Mouse (Mus musculus): ENCODE results near the gene Ttc7. TPM values are rescaled to one million over a fixed set of nuclear protein-coding genes. Genes with fewer than 3 reads are reported as not detected.

Ttc7 gene
- total RNA-seq, 2 experiments from 2014 or later: 10.4 to 13.0 TPM

DNA sequence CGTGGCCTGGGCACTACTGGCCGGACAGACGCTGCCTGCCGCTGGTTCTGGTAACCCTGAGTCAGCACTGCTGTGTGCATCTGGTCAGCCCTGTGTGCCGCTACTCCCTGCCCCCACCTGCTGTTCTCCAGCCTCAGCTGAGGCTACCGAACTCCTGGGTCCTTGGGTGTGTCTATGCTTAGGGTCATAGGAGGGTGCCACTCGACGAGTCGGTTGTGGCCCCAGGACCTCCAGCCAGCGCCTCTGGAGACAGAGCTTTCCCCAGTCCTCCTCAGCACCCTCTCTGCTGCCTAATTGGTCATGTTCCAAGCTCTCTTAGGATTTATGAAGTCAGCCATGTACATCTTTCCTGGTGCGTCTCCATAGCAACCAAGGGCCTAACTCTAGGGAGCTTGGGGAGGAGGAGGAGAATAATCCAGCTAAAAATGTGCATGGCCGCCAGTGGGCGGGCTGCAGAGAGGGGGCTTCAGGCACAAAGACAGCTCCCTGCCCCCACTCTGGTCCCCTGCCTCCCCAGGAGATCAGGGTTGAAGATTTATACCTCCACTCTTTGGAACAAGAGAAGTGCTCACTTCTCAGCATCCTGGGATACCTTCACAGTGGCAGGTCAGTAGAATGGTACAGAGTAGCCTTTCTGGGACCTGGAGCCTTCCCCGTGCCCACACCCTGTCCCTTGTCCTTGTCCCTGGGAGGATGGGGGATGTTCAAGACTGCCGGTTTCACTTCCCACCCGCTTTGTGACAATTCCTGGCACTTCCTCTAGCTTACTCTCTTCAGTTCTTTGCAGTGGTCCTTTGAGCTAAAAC is 95.9 kb downstream of the Ttc7 start:
- intact Hi-C loops (cut with DNase I): loop anchor here (5.0 kb wide), 1 partner anchor 41 kb away; no protein-coding TSS in a partner anchor
- peak; percentile 37 for DNase-seq (ENCODE audit: low spot score)

DNA sequence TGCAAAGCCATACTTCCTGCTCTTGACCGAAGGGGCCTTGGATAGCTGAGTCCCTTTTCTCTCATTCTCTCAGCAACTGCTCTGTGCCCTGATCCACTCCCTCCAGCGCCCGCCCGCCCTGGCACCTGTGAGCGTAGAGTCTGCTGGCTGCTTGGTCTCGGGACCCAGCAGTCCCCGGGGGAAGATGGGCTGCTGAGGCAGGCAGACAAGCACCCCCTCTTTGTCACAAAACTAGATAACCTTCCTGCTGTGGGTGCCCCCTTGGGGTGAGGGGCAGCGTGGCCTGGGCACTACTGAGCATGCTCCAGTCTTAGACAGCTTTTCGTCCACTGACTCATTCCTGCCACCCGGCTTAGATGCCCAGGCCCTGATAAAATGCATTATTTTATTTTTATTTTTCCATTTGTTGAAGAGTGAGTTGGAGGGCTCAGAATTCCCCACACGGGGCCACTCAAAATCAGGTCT is 96.5 kb downstream of the Ttc7 start:
- intact Hi-C loops (cut with DNase I): loop anchor here (5.0 kb wide), 1 partner anchor 42 kb away; no protein-coding TSS in a partner anchor

DNA sequence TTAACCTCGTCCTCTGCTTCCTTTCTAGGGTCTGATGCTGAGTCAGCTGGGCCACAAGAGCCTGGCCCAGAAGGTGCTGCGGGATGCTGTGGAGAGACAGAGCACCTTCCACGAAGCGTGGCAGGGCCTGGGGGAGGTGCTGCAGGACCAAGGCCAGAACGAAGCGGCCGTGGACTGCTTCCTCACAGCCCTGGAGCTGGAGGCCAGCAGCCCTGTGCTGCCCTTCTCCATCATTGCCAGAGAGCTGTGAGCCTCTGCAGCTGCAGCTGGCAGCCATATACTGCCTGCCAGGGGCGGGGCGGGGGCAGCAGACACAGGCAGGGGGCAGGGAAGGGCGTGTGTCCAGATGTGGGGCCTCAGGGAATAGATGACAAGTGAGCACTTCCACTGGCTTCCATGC is 97.1 kb downstream of the Ttc7 start:
- intact Hi-C loops (cut with DNase I): loop anchor here (5.0 kb wide), 1 partner anchor 43 kb away; no protein-coding TSS in a partner anchor
- DNase-seq (ENCODE audit: low spot score): no peak

More for the DNA sequence above, 96.5 kb downstream of the Ttc7 start:
- DNase-seq (ENCODE audit: low spot score): no peak

DNA sequence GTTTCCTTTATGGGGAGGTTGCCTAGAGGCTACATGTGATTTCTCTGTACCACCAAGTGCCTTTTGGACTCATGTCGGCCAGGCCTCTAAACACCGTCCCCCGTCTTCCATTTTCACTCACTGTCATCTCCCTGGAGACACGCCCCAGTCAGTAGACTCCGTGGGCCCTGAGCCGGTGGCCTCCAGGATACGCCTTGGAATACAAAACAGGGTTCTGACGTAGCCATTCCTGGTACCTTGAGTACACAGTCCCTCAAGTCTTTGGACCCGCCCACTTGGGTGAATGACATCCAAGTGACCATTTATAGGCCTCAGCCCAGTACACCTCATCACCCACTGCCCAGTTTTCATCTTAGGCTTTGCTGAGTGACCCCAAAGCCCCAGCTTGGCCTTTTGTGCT is 98.0 kb downstream of the Ttc7 start:
- intact Hi-C loops (cut with DNase I): no loop called here
- DNase-seq (ENCODE audit: low spot score): no peak

DNA sequence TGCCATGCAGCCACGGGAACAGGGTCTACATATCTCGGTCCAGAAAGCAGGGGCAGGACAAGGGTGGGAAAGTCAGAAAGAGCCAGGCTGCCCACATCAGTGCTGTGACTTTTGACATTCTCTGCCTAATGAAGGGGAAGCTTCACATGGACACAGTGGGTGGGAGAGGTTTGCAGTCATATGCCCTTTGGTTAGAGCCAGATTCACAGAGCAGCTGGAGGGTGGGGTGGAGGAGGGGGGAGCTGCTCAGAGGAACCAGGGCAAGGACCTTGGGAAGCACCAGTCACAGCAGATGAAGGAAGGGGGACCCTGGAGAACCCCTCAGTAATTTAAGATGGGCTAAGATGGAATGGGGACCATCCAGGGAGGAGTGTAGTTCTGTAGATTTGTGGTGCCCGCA is 103.1 kb downstream of the Ttc7 start:
- intact Hi-C loops (cut with DNase I): no loop called here
- DNase-seq (ENCODE audit: low spot score): no peak

DNA sequence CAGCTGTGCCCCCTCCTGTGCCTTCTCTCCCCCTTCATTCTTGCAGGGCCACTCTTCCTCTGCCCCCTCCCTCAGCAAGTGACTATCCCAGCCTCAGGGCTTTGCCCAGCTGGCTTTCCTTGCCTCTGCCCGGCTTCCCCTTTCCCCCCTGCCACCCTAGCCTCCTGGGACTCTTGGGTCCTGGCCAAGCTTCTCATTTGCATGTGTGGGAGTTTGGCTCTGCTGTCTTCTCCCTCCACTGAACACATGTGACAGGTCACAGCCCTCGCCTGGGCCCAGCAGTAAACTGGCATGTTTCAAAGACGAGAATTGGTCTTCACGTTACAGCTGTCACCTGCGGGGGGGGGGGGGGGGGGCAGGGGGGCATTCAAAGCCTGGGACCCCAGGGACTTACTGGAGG is 104.4 kb downstream of the Ttc7 start:
- intact Hi-C loops (cut with DNase I): no loop called here
- no peak for DNase-seq (ENCODE audit: low spot score)

DNA sequence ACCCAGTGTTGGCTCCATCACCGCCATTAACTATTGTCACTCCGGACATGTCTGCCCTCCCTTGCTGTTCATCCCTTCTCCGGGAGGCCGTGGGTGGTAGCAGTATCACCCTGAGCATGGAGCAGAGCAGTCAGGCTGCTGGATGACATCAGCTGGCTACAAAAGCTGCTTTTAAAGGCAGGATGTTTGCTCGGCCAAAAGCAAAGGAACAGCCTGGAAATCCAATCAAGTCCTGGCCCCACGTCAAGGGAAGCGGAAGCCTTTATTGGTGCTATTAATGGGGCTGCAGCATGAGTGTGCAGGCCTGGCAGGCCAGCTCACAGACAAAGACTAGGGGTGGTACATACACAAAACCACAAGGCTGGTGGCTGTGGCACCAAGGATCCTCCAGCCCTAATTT is 108.6 kb downstream of the Ttc7 start:
- peak; percentile 71 for DNase-seq (ENCODE audit: low spot score)
- intact Hi-C loops (cut with DNase I): loop anchor here (5.0 kb wide), 1 partner anchor 56 kb away; the partner anchor contains the start of gene Calm2

DNA sequence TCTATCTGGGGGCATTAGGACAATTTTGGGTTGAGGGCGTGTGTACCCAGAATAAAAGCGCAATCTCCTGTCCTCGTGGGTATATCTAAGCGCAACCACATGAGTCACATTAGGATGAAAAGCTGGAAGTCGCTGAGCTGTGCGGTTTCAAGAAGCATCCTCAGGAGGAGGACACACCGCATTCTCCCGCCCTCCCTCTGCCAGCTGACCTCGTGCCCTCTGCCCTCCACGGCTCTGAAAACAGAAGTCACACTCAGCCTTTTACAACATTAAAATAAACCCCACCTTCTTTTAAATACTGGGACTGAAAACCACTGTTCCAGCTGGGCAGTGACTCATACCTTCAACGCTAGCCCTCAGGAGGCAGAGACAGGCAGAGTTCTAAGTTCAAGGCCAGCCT is 114.4 kb downstream of the Ttc7 start:
- DNase-seq (ENCODE audit: low spot score): no peak
- intact Hi-C loops (cut with DNase I): no loop called here

DNA sequence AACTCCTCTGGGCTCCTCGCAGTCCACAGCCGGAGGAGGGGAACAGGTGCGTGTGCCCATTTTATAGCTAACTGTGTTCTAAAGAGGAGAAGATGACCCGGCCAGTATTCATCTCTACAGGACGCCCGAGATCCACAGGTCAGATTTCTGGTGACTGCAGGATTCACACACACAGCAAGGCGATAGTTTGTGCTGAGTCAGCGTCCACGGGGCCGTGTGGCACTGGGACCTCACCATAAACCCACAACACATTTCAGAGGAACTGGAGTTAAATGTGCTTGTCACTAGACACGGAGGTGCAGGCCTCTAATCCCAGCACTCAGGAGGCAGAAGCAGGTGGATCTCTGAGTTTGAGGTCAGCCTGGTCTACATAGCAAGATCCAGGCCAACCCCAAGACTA is 119.8 kb downstream of the Ttc7 start:
- DNase-seq (ENCODE audit: low spot score): no peak
- intact Hi-C loops (cut with DNase I): no loop called here

DNA sequence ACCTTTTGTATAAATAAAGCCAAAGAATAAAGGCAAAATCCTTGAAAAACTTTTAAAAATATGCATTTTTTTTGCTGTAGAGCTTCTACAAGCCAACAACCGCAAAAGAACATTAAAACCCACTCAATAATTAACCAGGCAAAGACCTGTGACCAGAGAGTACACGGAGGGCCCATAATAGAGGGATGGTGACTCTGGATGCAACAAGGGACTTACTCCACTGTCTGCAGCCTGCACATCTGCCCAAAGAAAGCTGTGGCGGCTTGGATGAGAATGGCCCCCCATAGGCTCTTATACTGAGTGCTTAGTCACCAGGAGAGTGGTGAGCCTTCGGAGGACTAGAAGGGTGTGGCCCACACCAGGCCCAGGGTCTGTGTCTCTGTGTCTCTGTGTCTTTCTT is 120.8 kb downstream of the Ttc7 start:
- no peak for DNase-seq (ENCODE audit: low spot score)
- intact Hi-C loops (cut with DNase I): no loop called here

DNA sequence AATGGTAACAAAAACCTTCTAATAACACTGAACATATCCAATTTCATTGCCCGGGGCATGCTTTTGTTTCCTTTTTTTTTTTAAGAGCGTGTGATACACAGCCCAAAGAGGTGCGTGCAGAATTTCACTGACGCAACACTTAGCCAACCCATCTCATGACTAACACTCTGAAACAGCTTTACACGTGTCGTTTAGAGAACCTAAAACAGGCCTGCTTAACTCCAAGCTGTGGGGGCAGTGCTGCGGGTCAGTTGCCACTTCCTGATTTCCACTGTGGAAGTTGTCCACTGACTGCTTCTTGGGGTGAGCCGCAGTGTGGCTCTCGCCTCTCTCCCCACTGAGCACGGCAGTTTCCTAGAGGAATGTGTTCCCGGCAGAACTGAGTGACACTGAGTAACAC is 122.9 kb downstream of the Ttc7 start:
- intact Hi-C loops (cut with DNase I): no loop called here
- no peak for DNase-seq (ENCODE audit: low spot score)

DNA sequence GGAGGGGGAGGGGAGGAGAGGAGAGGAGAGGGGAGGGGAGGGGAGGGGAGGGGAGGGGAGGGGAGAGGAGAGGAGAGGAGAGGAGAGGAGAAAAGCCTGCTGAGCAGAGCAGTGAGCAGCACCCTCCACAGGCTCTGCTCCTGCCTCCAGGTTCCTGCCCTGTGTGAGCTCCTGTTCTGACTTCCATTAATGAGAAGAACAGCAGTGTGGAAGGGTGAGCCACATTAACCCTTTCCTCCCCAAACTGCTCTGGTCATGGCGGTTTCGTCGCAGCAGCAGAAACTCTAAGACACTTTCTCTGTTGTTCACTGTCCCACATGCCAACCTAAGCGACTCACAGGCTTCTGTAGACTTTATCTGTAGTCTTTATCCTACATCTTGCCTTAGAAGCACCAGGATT is 124.0 kb downstream of the Ttc7 start:
- DNase-seq (ENCODE audit: low spot score): no peak
- intact Hi-C loops (cut with DNase I): no loop called here

DNA sequence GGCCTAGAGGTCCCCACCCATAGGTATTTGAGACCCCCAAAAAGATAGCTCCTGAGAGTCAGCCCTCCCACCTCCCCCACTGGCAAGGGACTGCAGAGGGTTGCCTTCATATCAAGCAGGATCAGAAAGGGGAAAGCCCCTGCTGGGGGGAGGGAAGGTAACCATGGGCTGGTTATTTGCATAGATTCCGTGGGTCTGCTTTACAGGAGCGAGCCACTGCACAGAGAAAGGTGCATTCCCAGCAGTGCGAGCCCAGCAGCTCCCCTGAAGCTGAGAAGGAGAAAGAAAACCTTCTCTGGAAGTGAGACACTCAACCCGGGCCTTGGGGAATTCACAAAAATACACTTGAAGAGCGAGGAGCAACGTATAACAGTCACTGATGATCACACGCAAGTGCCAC is 135.4 kb downstream of the Ttc7 start:
- DNase-seq (ENCODE audit: low spot score): no peak
- intact Hi-C loops (cut with DNase I): no loop called here

DNA sequence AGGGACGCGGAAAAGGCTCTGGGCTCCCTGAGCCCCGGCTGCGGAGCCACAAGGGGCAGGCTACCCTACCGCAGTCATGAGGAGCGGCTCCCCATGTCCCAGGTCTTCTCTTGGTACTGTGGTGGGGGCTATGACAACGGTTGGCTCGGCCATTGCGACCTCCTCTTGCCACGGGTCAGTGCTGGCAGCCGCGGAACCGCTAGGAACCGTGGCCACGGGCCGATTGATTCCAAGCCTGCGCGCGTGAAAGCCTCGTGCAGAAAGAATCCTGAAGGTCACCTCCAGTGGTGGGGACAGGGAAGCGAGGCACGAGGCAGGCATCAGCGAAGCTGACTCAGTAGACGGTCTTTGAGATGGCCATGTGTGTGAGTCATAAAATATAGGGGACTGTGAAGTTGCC is 144.8 kb downstream of the Ttc7 start, which contains the start of gene Stpg4:
Stpg4 (minus strand) TSS at position 231 of the 400 bp plus-strand sequence.
- intact Hi-C loops (cut with DNase I): no loop called here
- DNase-seq (ENCODE audit: low spot score): no peak

DNA sequence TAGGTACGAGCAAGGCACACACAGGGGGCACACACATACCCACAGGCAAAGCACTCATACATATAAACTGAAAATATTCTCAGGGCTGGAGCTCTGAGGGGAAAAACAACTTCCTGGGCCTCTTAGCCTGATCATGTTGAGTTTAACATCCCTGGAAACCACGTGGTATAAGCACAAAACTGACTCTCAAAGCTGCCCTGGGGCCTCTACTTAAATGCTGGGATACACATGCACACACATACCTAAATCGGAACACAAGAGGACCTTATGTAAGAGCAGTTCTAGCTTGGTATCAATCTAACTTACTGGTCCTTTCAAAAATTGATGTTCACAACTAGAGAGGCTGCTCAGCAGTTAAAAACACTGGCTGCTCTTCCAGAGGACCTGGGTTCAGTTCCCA is 146.7 kb downstream of the Ttc7 start:
- DNase-seq (ENCODE audit: low spot score): no peak
- intact Hi-C loops (cut with DNase I): no loop called here

Other genes starting within 250 kb of the Ttc7 start
- gene Socs5, start 175.2 kb upstream of the Ttc7 start, total RNA-seq (2021): 10 to 100 TPM; 27.6 to 34.0 TPM
- gene Mcfd2, start 17.0 kb upstream of the Ttc7 start, total RNA-seq (2021): 10 to 100 TPM; 41.8 to 46.4 TPM
- not detected for gene Stpg4, start 144.9 kb downstream of the Ttc7 start, total RNA-seq (2021)
- 100 to 1,000 TPM; 131 to 166 TPM for gene Calm2, start 164.0 kb downstream of the Ttc7 start, total RNA-seq (2021)

All from heart, postnatal 25 days (tissue).